Comparison of ENCODE assay signal across 30 mouse cellular contexts in the genomic region with DNA sequence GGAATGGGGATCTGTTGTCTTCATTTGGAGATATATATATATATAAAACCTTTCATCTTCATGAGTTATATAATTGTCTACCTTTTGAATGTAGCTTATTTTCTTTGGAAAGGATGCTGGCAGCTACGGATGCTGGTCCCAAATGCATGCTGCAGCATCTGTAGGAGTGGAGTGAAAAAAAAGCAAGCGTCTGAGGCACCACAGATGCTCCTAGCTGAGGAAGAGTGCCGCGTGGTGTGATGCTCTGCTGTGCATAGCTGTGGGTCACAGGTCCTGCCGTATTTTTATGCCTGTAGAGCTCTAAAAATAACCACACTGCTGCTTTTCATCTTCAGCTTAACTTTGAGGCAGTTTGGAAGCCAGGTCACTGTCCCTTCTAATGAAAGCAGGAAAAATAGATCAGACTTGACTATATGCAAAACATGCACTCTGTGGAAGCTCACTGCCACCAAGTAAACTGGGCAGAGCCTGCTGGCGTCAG. TPM values are rescaled to one million over a fixed set of nuclear protein-coding genes. Genes with fewer than 3 reads are reported as not detected.
DNase-seq lines count a peak whose midpoint lies in the region; ATAC-seq and TF ChIP-seq lines count a peak whose summit lies in the region.
"Had no signal": no experiment of that assay in that cellular context is flagged by ENCODE, and none has a peak within 500 bp of the region (broad histone marks: within the 10 kb centered on the region; RNA-seq: fewer than 3 reads in every experiment).

Gene Rd3l, minus strand, starts transcription at position 431 of the 481 bp plus-strand sequence.

- ATAC-seq in heart, embryonic 11.5 days (replicated peaks; ENCODE audit: insufficient number of reproducible peaks, low FRiP score, low TSS enrichment), result no peak
- no peak for ATAC-seq in heart, embryonic 14.5 days (ENCODE audit: insufficient number of reproducible peaks, insufficient read depth, low FRiP score, low read depth)
- no peak for ATAC-seq in heart, postnatal 0 days (ENCODE audit: insufficient read depth, low read depth)
- ATAC-seq: activated CD4-positive, CD25-positive, alpha-beta regulatory T cell, adult 4 months; forebrain, embryonic 13.5 days; forebrain, embryonic 16.5 days; hindbrain, postnatal 0 days; inflammation-experienced regulatory T-cells, adult 6 months; intestine, embryonic 16.5 days had no signal

- H3K27me3 ChIP-seq in heart, embryonic 11.5 days (ENCODE audit: control insufficient read depth, insufficient read depth, low read length), result no peaks in the 10 kb centered on the region
- no peaks in the 10 kb centered on the region for H3K27me3 ChIP-seq in heart, embryonic 14.5 days (ENCODE audit: control insufficient read depth, insufficient read depth, low read length)
- H3K27me3 ChIP-seq in heart, postnatal 0 days (ENCODE audit: control insufficient read depth, insufficient read depth, low read length), result no peaks in the 10 kb centered on the region
- H3K27me3 ChIP-seq: forebrain, embryonic 13.5 days had no signal

- WGBS in heart, embryonic 11.5 days (ENCODE audit: insufficient replicate concordance), result 43% methylated on average over 6 of the region's 6 CpGs
- 36% methylated on average over 6 of the region's 6 CpGs for WGBS in heart, embryonic 14.5 days
- WGBS in heart, postnatal 0 days, result 23% methylated on average over 6 of the region's 6 CpGs

- H3K4me2 ChIP-seq in heart, embryonic 11.5 days, result no peak within 1 kb of the TSS
- no peak within 1 kb of the TSS for H3K4me2 ChIP-seq in heart, embryonic 14.5 days (ENCODE audit: low read length)
- H3K4me2 ChIP-seq in heart, postnatal 0 days (ENCODE audit: low read depth, low read length), result no peak within 1 kb of the TSS
- H3K4me2 ChIP-seq: forebrain, embryonic 13.5 days; hindbrain, embryonic 14.5 days had no signal

- no peak within 1 kb of the TSS for H3K9ac ChIP-seq in heart, embryonic 11.5 days (ENCODE audit: low read depth, low read length)
- no peak within 1 kb of the TSS for H3K9ac ChIP-seq in heart, embryonic 14.5 days (ENCODE audit: low read length)
- H3K9ac ChIP-seq in heart, postnatal 0 days (replicated peaks; ENCODE audit: low read depth, low read length), result no peak within 1 kb of the TSS
- H3K9ac ChIP-seq: forebrain, embryonic 13.5 days; hindbrain, embryonic 14.5 days had no signal

- 0 out of 2 replicates have a peak within 1 kb of the TSS, but pooled peaks have one; percentile 11 for H3K27ac ChIP-seq in heart, embryonic 11.5 days (ENCODE audit: low read depth, low read length)
- 0 out of 4 replicates have a peak within 1 kb of the TSS, but pooled peaks have one; percentile 21 to 31 for H3K27ac ChIP-seq in heart, embryonic 14.5 days (replicated peaks in 1 of 2; ENCODE audit: control insufficient read depth in 1 of 2, insufficient read depth in 1 of 2, low read depth in 2 of 2, low read length in 2 of 2)
- H3K27ac ChIP-seq in heart, postnatal 0 days (ENCODE audit: low read depth), result 0 out of 2 replicates have a peak within 1 kb of the TSS, but pooled peaks have one; percentile 3
- H3K27ac ChIP-seq: forebrain, embryonic 10.5 days; forebrain, embryonic 13.5 days; hindbrain, embryonic 14.5 days; hindbrain, postnatal 0 days had no signal

- no peak for DNase-seq in heart, adult 9 months (ENCODE audit: low spot score in 2 of 2)
- DNase-seq in heart, adult 18-20 months, result no peak
- DNase-seq in heart, postnatal 0 days (ENCODE audit: low spot score), result peak; percentile 10
- no peak for DNase-seq in heart, postnatal 10 days
- DNase-seq in brain, adult 2 months (ENCODE audit: low read depth, low spot score), result peak; percentile 73
- no peak for DNase-seq in ovary, postnatal 10 days (ENCODE audit: low spot score)
- DNase-seq: adrenal gland, adult 8-10 months; adrenal gland, postnatal 25 days; cerebellum, adult 18-20 months; cerebellum, adult 9-10 months; cerebellum, postnatal 14 days; gastrocnemius, postnatal 25 days; kidney, adult 18-20 months; kidney, adult 9 months had no signal

- no peak for TF ChIP-seq EP300 in heart, postnatal 0 days (IDR thresholded peaks at IDR 0.05; ENCODE audit: low read depth)

- H3K9me3 ChIP-seq in heart, embryonic 11.5 days (replicated peaks; ENCODE audit: control insufficient read depth, low read length), result no peaks in the 10 kb centered on the region
- no peaks in the 10 kb centered on the region for H3K9me3 ChIP-seq in heart, embryonic 14.5 days (ENCODE audit: control insufficient read depth, low read length)
- no peaks in the 10 kb centered on the region for H3K9me3 ChIP-seq in heart, postnatal 0 days (replicated peaks; ENCODE audit: control insufficient read depth, low read length)
- H3K9me3 ChIP-seq: forebrain, embryonic 10.5 days; forebrain, embryonic 13.5 days had no signal

- intact Hi-C loops in heart, postnatal 10 days (cut with DNase I), result no loop called here

- TF ChIP-seq CTCF in heart, postnatal 0 days (IDR thresholded peaks at IDR 0.05; ENCODE audit: low read depth), result no peak

- H3K36me3 ChIP-seq in heart, embryonic 11.5 days (ENCODE audit: control insufficient read depth, insufficient read depth, low read length), result no peaks in the 10 kb centered on the region
- H3K36me3 ChIP-seq in heart, embryonic 14.5 days (ENCODE audit: control insufficient read depth, insufficient read depth, low read length), result no peaks in the 10 kb centered on the region
- H3K36me3 ChIP-seq in heart, postnatal 0 days (replicated peaks; ENCODE audit: control insufficient read depth, insufficient read depth, low read length), result no peaks in the 10 kb centered on the region
- H3K36me3 ChIP-seq: forebrain, embryonic 10.5 days had no signal

- no peak within 1 kb of the TSS for H3K4me3 ChIP-seq in heart, embryonic 11.5 days (ENCODE audit: low read depth, low read length)
- no peak within 1 kb of the TSS for H3K4me3 ChIP-seq in heart, embryonic 14.5 days (ENCODE audit: control insufficient read depth in 1 of 2, insufficient read depth in 1 of 2, low read depth in 1 of 2, low read length in 2 of 2)
- no peak within 1 kb of the TSS for H3K4me3 ChIP-seq in heart, postnatal 0 days (ENCODE audit: low read depth, low read length)
- H3K4me3 ChIP-seq: forebrain, embryonic 10.5 days; forebrain, embryonic 13.5 days had no signal

- peaks cover 17% of the 10 kb centered on the region for H3K4me1 ChIP-seq in heart, embryonic 11.5 days (ENCODE audit: control insufficient read depth, insufficient read depth, low read length)
- peaks cover 21 to 31% of the 10 kb centered on the region in 2 experiments for H3K4me1 ChIP-seq in heart, embryonic 14.5 days (ENCODE audit: control insufficient read depth in 2 of 2, insufficient read depth in 2 of 2, low read length in 2 of 2)
- H3K4me1 ChIP-seq in heart, postnatal 0 days (ENCODE audit: control insufficient read depth, insufficient read depth), result peaks cover 14% of the 10 kb centered on the region
- H3K4me1 ChIP-seq: forebrain, embryonic 10.5 days had no signal

RNA-seq across cellular contexts. Expression of gene Rd3l, which starts in this region (rescaled TPM):
- 1.2 and 1.5 TPM in 2 replicates for polyA plus RNA-seq in heart, embryonic 11.5 days (2014; fragmentation: Nextera tagmentation; extraction: Ambion mirVana)
- 1.0 and 1.9 TPM in 2 replicates for polyA plus RNA-seq in heart, embryonic 14.5 days (2014; fragmentation: Nextera tagmentation; extraction: Ambion mirVana)
- under 1 TPM; 0.30 to 0.49 TPM for total RNA-seq in heart, adult 18-20 months (2021)
- not detected in 2 replicates for total RNA-seq in heart, postnatal 0 days (2014; rRNA removed; ENCODE audit: low replicate concordance)
- polyA plus RNA-seq in heart, postnatal 0 days (2015; fragmentation: Nextera tagmentation; extraction: Ambion mirVana), result 0.55 and 0.77 TPM in 2 replicates
- under 1 TPM; 0.26 to 0.64 TPM for total RNA-seq in heart, postnatal 10 days (2021)
- total RNA-seq: adrenal gland, adult 8-10 months; adrenal gland, postnatal 25 days; ES-E14; gastrocnemius, adult 8-10 months; gastrocnemius, postnatal 25 days had no signal
- polyA plus RNA-seq: activated CD4-positive, CD25-positive, alpha-beta regulatory T cell, adult 4 months; embryonic facial prominence, embryonic 11.5 days; embryonic facial prominence, embryonic 14.5 days; forebrain, embryonic 10.5 days; forebrain, embryonic 13.5 days; forebrain, embryonic 16.5 days; gonadal fat pad, adult 2 months; hindbrain, embryonic 11.5 days; hindbrain, embryonic 14.5 days; hindbrain, postnatal 0 days; inflammation-experienced regulatory T-cells, adult 6 months; intestine, embryonic 16.5 days had no signal

Comparison
In these comparisons a context has a peak if more than half of its experiments do, and no peak if none do; other contexts are left out.
1. Peak in DNase-seq and H3K27ac ChIP-seq in heart, postnatal 0 days; RNA of the gene not detected or under 1 TPM.